Mouse (Mus musculus): ENCODE results near the gene Opcml.

The Opcml gene

DNA sequence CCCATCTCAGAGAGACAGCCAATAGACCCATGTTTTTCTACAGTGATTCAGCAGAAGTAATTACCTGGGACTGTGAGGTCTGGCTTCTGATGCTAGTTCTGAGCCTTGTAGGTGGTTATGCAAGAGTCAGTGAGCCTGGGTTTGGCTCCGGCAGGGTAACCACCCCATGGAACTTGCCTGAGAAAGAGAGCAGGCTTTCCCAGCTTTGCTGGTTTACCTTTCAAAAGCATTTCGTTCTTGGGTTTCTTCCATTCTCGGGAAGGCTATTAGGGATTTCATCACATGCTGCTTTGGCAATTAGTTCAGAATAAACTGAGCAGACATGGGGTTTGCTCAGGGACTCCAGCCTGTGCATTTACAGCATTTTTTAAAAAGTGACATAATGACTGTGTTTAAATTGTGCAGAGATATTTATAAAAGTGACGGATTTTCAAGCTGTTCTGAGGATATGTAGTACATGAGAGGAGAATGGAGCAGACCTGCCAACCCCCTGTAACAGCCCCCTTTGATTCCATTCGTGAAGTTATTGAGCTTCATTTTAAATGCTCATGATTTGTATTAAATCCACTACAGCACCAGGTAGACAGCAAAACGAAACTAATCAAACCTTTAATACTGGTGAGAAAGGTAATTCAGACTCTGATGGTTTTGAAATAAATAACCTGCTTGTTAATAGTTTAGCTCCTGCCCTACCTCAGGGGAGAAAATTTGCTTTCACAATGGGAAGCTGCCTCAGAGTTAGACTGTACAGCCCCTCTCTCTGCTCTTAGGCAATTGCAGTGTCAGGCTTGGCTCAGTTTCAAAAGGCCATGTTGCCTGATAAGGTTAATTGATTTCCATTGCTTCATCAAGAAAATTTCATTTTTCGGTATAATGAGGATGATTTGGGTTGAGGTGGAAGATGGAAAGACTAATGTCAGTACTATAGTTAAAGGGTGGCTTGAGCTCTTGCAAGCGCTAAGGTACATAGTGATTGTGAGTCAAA lies 196.3 kb downstream of the Opcml start:
- ChIA-PET CTCF (no interaction called here), POLR2A (no interaction called here)

DNA sequence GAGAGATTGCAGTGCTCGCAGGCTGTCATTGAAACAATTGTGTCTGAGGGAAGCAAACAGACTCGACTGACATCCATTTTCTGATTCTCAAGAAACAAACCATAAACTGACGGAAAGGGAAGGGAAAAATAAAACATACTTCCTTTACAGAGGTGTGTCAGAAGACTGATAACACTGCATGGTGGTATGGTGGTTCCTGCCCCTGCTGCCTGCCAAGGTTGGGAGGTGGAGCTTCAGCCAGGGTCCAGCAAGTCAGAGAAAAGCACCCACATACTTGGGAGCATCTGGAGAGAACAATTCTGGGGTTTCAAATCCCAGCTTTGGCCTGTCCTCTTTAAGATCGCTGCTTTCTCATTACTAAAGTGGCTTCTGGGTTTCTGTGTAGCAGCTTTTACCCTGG lies 201.0 kb downstream of the Opcml start:
- CTCF ChIA-PET: no interaction called here
- POLR2A ChIA-PET: interaction anchor here in 1 of 4 experiments (0.7 kb wide), 1 partner anchor 1450 kb away, joined by 10 read pairs; no protein-coding TSS in a partner anchor

- ChIA-PET POLR2A (no interaction called here), CTCF (interaction anchor here in 1 of 4 experiments (0.6 kb wide), 1 partner anchor 859 kb away, joined by 4 read pairs; no protein-coding TSS in a partner anchor)
These were observed 206.0 kb downstream of the Opcml start for GRCm38 (mm10) chr9:27996536-27996935.

GRCm38 (mm10) chr9:27998767-27999166 lies 208.2 kb downstream of the Opcml start:
- CTCF ChIA-PET: interaction anchor here in 1 of 4 experiments (0.6 kb wide), 1 partner anchor 584 kb away, joined by 3 read pairs; no protein-coding TSS in a partner anchor
- POLR2A ChIA-PET: no interaction called here

DNA sequence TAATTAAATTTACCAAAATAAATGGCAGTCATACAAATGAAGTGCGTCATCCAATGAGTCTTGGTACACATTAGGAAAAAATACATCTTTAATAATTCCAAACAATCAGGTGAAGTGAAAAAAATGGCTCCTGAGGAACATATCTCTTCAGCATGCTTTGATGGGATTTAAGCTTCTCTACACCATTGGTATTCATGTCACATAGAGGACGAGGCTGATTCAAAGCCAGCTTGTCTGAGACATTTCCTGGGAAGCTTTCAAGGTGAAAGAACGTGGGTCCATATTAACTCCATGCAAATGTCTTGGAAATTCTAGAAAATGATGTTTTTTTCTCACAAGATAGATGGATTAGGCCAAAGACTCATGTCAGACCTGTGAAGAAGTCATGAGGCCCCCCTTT lies 212.6 kb downstream of the Opcml start:
- POLR2A ChIA-PET: no interaction called here
- CTCF ChIA-PET: no interaction called here

DNA sequence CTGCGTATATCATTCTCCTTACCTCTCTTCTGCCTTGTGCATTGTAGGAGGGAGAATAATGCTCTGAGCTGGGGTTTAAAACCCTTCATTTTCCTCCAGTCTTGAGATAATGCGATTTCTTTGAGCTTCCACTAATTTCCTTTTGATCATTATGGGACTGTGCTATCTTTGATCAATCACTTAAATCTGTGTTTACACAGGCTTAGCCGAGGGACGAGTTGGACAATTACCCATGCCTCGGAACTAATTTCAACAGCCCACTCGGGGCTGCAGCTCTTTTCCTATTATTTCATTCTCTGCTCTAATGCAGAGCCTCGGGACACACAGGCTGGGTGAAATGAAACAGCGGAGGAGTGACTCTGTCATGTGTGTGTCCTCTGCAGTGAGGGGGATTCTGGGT lies 220.9 kb downstream of the Opcml start:
- CTCF ChIA-PET: no interaction called here
- POLR2A ChIA-PET: no interaction called here

GRCm38 (mm10) chr9:28012664-28013063 lies 222.1 kb downstream of the Opcml start:
- ChIA-PET POLR2A (no interaction called here), CTCF (no interaction called here)

DNA sequence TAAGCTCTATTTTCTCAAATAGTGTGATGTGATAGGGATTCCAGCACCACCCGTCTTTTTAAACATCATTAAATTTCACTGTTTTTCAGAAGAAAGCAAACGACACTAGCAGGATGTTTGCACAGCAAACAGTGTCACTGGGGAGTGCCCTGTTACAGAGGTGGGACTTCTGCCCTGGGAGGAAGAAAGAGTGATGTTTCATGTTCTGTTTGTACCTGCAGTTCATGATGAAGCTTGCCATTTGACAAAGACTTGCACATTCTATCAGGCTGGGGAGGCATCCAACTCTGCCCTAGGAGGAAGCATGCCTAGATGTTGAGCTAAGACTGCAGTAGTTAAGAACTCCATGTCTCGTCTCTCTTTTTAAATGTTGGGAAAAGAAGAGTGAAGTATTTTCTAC lies 222.6 kb downstream of the Opcml start:
- CTCF ChIA-PET: no interaction called here
- POLR2A ChIA-PET: no interaction called here

DNA sequence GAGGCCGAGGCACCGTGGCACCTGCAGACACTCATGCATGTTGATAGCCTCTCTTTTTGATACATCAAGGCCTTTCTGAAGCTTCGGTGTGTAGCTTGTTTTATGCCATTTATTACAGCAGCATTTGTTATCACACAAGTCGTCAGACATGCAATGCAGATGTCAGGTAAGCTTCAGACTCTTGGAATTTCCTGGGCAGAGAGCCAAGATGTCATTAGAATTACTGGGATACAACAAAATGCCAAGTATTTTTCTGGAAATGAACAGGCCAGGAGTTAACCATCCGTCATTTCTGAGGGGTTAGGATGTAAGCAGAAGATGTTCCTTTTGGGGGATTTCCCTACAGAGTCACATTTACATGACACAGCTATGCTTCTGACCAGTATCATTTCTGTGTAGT lies 237.6 kb downstream of the Opcml start:
- POLR2A ChIA-PET: no interaction called here
- CTCF ChIA-PET: no interaction called here

GRCm38 (mm10) chr9:28028788-28029393 lies 238.3 kb downstream of the Opcml start:
- CTCF ChIA-PET: no interaction called here
- POLR2A ChIA-PET: no interaction called here

DNA sequence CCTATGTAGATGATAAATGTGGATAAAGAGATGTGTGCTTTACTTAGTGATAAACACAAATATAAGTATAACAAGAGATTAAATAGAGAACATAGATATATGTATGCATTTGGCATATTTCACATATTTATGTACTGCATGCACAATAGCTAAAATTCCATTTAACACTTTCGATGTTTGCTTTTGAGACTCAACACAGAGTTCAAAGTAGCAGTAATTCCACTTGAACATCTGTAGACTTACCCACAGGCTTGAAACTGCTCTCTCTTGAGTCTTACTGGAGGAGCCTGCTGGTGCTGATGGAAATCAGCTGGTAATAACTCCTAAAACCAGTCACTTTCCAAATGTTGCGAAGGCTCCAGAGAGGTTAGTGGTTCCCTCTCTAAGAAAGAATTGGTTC lies 258.6 kb downstream of the Opcml start:
- ChIA-PET POLR2A (no interaction called here), CTCF (no interaction called here)

DNA sequence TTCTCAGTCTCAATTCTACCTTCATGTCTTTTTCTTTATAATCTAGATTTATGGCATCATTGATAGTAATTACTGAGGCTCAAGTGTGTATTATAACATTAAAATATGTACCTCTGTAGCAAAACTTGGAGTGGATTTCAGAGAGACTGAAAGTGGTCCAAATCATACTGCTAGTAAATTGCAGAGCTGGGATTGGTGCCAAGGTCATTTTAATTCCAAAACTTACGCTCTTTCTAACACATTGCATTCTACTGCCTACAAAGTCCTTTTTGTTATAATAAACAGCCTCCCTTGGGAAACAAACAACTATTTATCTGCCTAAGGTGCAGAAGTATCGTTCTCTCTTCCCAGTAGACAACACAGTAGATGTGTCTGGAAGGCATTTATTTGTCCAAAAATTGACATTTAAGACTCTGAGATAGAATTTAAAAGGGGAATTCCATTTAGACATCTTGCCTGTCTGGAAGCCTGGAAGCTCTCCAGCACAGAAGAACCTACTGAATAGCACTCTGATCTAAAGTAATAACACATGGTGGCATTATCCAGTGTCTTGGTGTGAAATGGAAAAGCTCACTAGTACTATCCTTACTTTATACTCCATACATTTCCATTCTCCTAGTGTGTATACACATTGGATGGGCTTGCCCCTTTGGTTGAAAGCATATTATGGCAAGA lies 266.7 kb downstream of the Opcml start:
- ChIA-PET POLR2A (no interaction called here), CTCF (no interaction called here)

- ChIA-PET POLR2A (no interaction called here), CTCF (no interaction called here)
These were observed 274.6 kb downstream of the Opcml start for GRCm38 (mm10) chr9:28065126-28065525.

- CTCF ChIA-PET: no interaction called here
- POLR2A ChIA-PET: no interaction called here
These were observed 290.1 kb downstream of the Opcml start for GRCm38 (mm10) chr9:28080694-28081093.

GRCm38 (mm10) chr9:28083754-28084153 lies 293.2 kb downstream of the Opcml start:
- CTCF ChIA-PET: no interaction called here
- POLR2A ChIA-PET: no interaction called here

DNA sequence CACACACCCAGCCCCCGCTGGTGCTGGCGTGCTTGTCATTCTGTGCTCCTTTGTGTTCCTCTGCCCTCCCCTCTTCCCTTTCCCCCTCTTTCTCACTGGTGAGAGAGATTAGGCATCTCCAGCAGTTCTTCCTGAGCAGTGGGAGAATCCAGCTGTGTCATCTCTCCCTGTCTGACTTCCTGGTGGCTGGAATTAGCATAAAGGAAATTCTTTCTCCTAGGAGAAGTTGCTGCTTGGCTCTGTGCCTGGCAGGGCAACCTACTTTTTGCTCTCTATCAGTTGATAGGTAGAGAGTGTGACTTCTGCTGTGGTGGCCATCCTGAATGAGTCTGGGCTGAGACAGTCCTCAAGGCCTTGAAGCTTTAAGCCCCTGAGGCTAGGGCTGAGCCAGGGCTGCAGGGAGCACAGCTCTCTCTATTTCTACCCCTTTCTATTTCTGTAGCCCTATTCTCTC lies 293.7 kb downstream of the Opcml start:
- POLR2A ChIA-PET: no interaction called here
- CTCF ChIA-PET: no interaction called here

GRCm38 (mm10) chr9:28091395-28091794 lies 300.8 kb downstream of the Opcml start:
- ChIA-PET POLR2A (no interaction called here), CTCF (no interaction called here)

DNA sequence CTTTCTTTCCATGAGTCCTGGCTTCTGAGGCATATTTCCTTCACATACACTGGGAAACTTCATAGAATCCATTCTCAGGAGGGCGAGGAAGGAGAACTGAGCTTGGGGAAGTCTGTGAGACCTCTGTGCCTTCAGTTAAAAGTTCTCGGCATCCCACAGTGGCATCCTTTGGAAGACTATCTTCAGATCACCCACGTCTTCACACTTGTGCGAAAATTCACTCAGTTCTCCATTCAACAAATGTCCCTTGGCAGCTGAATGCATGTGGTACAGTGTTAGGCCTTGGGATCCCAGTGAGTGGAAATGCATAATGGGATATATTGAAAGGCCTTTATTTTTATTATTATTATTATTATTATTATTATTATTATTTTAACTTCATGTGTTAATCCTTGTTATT lies 304.1 kb downstream of the Opcml start:
- CTCF ChIA-PET: no interaction called here
- POLR2A ChIA-PET: no interaction called here

DNA sequence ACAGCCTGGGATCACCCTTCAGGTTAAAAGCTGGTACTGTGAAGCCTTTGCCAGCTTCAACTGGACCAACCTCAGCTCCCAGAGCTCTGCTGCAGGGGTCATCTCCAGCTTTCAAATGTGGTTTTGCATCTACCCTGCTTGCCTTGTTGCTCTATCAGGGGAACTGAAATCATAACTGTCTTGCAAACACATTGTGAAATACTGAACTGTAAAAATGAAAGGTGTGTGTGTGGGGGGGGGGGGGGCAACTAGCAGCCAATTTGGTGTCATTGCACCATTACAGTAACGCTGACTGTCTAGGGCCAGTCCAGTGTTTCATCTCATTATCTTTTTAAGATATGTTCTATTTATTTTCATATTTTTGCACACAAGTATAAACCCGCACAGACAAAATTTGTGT lies 305.6 kb downstream of the Opcml start:
- ChIA-PET CTCF (no interaction called here), POLR2A (interaction anchor here in 1 of 4 experiments (0.6 kb wide), 1 partner anchor 227 kb away, joined by 4 read pairs; no protein-coding TSS in a partner anchor)

- ChIA-PET POLR2A (no interaction called here), CTCF (no interaction called here)
These were observed 311.4 kb downstream of the Opcml start for GRCm38 (mm10) chr9:28101981-28102380.

DNA sequence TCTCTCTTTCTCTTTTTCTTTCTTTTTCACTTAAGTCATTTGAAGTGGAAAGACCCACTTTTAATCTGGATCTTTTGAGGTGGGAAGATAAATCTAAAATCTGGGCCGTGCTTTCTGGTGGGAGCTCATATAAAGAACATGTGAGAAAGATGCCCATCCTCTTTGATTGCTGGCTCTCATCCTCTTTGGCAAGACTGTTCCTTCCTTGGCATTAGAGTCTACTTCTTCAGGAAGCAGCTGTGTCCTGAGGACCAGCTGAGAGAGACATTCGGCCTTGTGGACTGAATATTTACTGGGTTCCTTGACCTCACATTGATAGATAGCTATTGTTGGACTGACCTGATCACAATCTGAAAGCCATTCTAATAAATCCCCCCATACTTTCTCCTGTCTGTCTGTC lies 331.3 kb downstream of the Opcml start:
- ChIA-PET POLR2A (interaction anchor here in 1 of 4 experiments (0.6 kb wide), 1 partner anchor 364 kb away, joined by 4 read pairs; no protein-coding TSS in a partner anchor), CTCF (no interaction called here)

Data from embryonic stem cell, embryonic (primary cell).